Mouse (Mus musculus) neural tube, embryonic 13.5 days (tissue): ENCODE data around the gene Dll3. TPM values are rescaled to one million over a fixed set of nuclear protein-coding genes. Genes with fewer than 3 reads are reported as not detected.
"Not testable (repeated sequence)": the region's sequence is repeated elsewhere in the genome, so short reads cannot be mapped to it uniquely, and the experiment has no call there.

Source experiments
- ATAC-seq: fragments of 200-750 bp; cut with Nextera tagmentation; 2 replicates; pipeline ENCODE4 v1.8.0; 2017; ENCODE audit warnings: low read depth, mild to moderate bottlenecking, moderate TSS enrichment, moderate library complexity
- H3K27ac ChIP-seq: fragments of 300-500 bp; sonication (generic); replicated peaks from 2 replicates; pipeline ENCODE4 v1.5.1; 2015; ENCODE audit warnings: moderate library complexity, mild to moderate bottlenecking, inconsistent platforms
- H3K27me3 ChIP-seq: fragments of 300-500 bp; sonication (generic); 2 replicates; pipeline ENCODE4 v1.6.1; 2015; ENCODE audit warnings: mild to moderate bottlenecking, inconsistent platforms
- H3K36me3 ChIP-seq: fragments of 300-500 bp; sonication (generic); 2 replicates; pipeline ENCODE4 v1.6.1; 2015; ENCODE audit warnings: mild to moderate bottlenecking, inconsistent platforms
- H3K4me1 ChIP-seq: fragments of 300-500 bp; sonication (generic); replicated peaks from 2 replicates; pipeline ENCODE4 v1.6.1; 2015; ENCODE audit warnings: inconsistent platforms
- H3K4me2 ChIP-seq: fragments of 300-500 bp; sonication (generic); 2 replicates; pipeline ENCODE4 v1.6.1; 2015; ENCODE audit warnings: inconsistent platforms, mild to moderate bottlenecking, moderate library complexity
- H3K4me3 ChIP-seq: fragments of 300-500 bp; sonication (generic); 2 replicates; pipeline ENCODE4 v1.5.1; 2015; ENCODE audit warnings: mild to moderate bottlenecking, inconsistent platforms
- H3K9ac ChIP-seq: fragments of 300-500 bp; sonication (generic); 2 replicates; pipeline ENCODE4 v1.6.1; 2015; ENCODE audit warnings: moderate library complexity, mild to moderate bottlenecking, inconsistent platforms
- H3K9me3 ChIP-seq: fragments of 300-500 bp; sonication (generic); 2 replicates; pipeline ENCODE4 v1.6.1; 2016; ENCODE audit warnings: inconsistent platforms
- WGBS: fragments of 180-500 bp; shearing (Covaris S2); methylation state at CpG from one replicate; pipeline ENCODE4 v1.1.7; 2015; 5-methylcytosine and 5-hydroxymethylcytosine counted together
- polyA plus RNA-seq: library from polyadenylated mRNA; unstranded; fragments of >200 nt; fragmentation: Nextera tagmentation; extraction: Ambion mirVana; gene quantifications from 2 replicates; pipeline ENCODE4 v1.2.1, GENCODE M21; 2015

Gene Dll3
- polyA plus RNA-seq, 1 experiment from 2014 or later = 31.1 TPM

- Histone ChIP-seq H3K4me3 (peak overlapping the region; percentile 86), H3K9me3 (no peaks in the 10 kb centered on the region), H3K4me1 (peaks cover 17% of the 10 kb centered on the region), H3K27ac (peak overlapping the region; percentile 96), H3K4me2 (peak overlapping the region; percentile 87), H3K9ac (peak overlapping the region; percentile 99), H3K27me3 (peaks cover 5% of the 10 kb centered on the region), H3K36me3 (peaks cover 26% of the 10 kb centered on the region)
- peak; percentile 79 for ATAC-seq
- under 1% methylated on average over 54 of the region's 62 CpGs for WGBS
Measured at GRCm38 (mm10) chr7:28268042-28268531, 34.0 kb downstream of the Dll3 start.

GRCm38 (mm10) chr7:28267129-28268041, 34.7 kb downstream of the Dll3 start, which contains the start of gene Eid2:
Gene Eid2, plus strand, starts transcription at chr7:28267881.
- Histone ChIP-seq H3K4me1 (peaks cover 17% of the 10 kb centered on the region), H3K27me3 (peaks cover 5% of the 10 kb centered on the region), H3K9me3 (no peaks in the 10 kb centered on the region), H3K9ac (peak within 1 kb of the TSS; percentile 99), H3K4me3 (peak within 1 kb of the TSS; percentile 86), H3K4me2 (peak within 1 kb of the TSS; percentile 87), H3K27ac (peak within 1 kb of the TSS; percentile 96), H3K36me3 (peaks cover 19% of the 10 kb centered on the region)
- peak; percentile 95 for ATAC-seq
- WGBS = 7% methylated on average over 57 of the region's 57 CpGs

- Histone ChIP-seq H3K27ac (no peak overlapping the region), H3K9ac (no peak overlapping the region), H3K9me3 (no peaks in the 10 kb centered on the region), H3K4me1 (peaks cover 17% of the 10 kb centered on the region), H3K4me3 (no peak overlapping the region), H3K36me3 (peaks cover 5% of the 10 kb centered on the region), H3K27me3 (peaks cover 5% of the 10 kb centered on the region), H3K4me2 (no peak overlapping the region)
- ATAC-seq = no peak
- WGBS = 86% methylated on average over 13 of the region's 13 CpGs
Measured at GRCm38 (mm10) chr7:28265391-28265790, 36.6 kb downstream of the Dll3 start.

GRCm38 (mm10) chr7:28263786-28264185, 38.3 kb downstream of the Dll3 start:
- Histone ChIP-seq H3K9me3 (no peaks in the 10 kb centered on the region), H3K27me3 (peaks cover 5% of the 10 kb centered on the region), H3K36me3 (no peaks in the 10 kb centered on the region), H3K27ac (no peak overlapping the region), H3K4me1 (peaks cover 5% of the 10 kb centered on the region), H3K4me2 (no peak overlapping the region), H3K4me3 (no peak overlapping the region), H3K9ac (no peak overlapping the region)
- WGBS = 9% methylated on average over 12 of the region's 15 CpGs
- ATAC-seq = no peak

- Histone ChIP-seq H3K4me3 (no peak overlapping the region), H3K36me3 (no peaks in the 10 kb centered on the region), H3K4me2 (no peak overlapping the region), H3K9ac (no peak overlapping the region), H3K27ac (no peak overlapping the region), H3K27me3 (peaks cover 5% of the 10 kb centered on the region), H3K9me3 (no peaks in the 10 kb centered on the region), H3K4me1 (no peaks in the 10 kb centered on the region)
- 23% methylated on average over 5 of the region's 5 CpGs for whole genome bisulfite sequencing
- no peak for ATAC-seq
Measured at GRCm38 (mm10) chr7:28262861-28263260, 39.2 kb downstream of the Dll3 start.

GRCm38 (mm10) chr7:28255476-28255875, 46.6 kb downstream of the Dll3 start:
- no peak overlapping the region for H3K9ac ChIP-seq
- WGBS = 82% methylated on average over 6 of the region's 6 CpGs

GRCm38 (mm10) chr7:28254591-28254990, 47.4 kb downstream of the Dll3 start:
- 93% methylated on average over 6 of the region's 6 CpGs for WGBS
- no peaks in the 10 kb centered on the region for H3K36me3 ChIP-seq
- H3K4me3 ChIP-seq = no peak overlapping the region
- no peak for ATAC-seq
- H3K4me2 ChIP-seq = no peak overlapping the region
- no peaks in the 10 kb centered on the region for H3K27me3 ChIP-seq
- no peak overlapping the region for H3K27ac ChIP-seq
- no peaks in the 10 kb centered on the region for H3K9me3 ChIP-seq
- H3K4me1 ChIP-seq = no peaks in the 10 kb centered on the region
- H3K9ac ChIP-seq = no peak overlapping the region

More at GRCm38 (mm10) chr7:28255476-28255875, 46.6 kb downstream of the Dll3 start:
- H3K36me3 ChIP-seq = no peaks in the 10 kb centered on the region
- H3K4me3 ChIP-seq = no peak overlapping the region
- H3K27ac ChIP-seq = no peak overlapping the region
- ATAC-seq = no peak
- H3K9me3 ChIP-seq = no peaks in the 10 kb centered on the region
- H3K27me3 ChIP-seq = no peaks in the 10 kb centered on the region
- no peak overlapping the region for H3K4me2 ChIP-seq
- no peaks in the 10 kb centered on the region for H3K4me1 ChIP-seq

- Histone ChIP-seq H3K4me1 (no peaks in the 10 kb centered on the region), H3K27me3 (no peaks in the 10 kb centered on the region), H3K4me3 (no peak overlapping the region), H3K27ac (no peak overlapping the region), H3K36me3 (no peaks in the 10 kb centered on the region), H3K9ac (no peak overlapping the region), H3K4me2 (no peak overlapping the region), H3K9me3 (peaks cover 5% of the 10 kb centered on the region; the same call in 1 of the 2 replicates)
- ATAC-seq = no peak
- WGBS = 92% methylated on average over 17 of the region's 17 CpGs
Measured at GRCm38 (mm10) chr7:28251976-28252375, 50.1 kb downstream of the Dll3 start.

- H3K9me3 ChIP-seq = peaks cover 5% of the 10 kb centered on the region; the same call in 1 of the 2 replicates
- 92% methylated on average over 3 of the region's 3 CpGs for WGBS
- ATAC-seq = no peak
- no peaks in the 10 kb centered on the region for H3K27me3 ChIP-seq
- no peak overlapping the region for H3K4me3 ChIP-seq
- no peaks in the 10 kb centered on the region for H3K4me1 ChIP-seq
- H3K9ac ChIP-seq = no peak overlapping the region
- H3K4me2 ChIP-seq = no peak overlapping the region
- H3K27ac ChIP-seq = no peak overlapping the region
- H3K36me3 ChIP-seq = no peaks in the 10 kb centered on the region
Measured at GRCm38 (mm10) chr7:28248957-28249356, 53.1 kb downstream of the Dll3 start.

- H3K4me2 ChIP-seq, ATAC-seq, H3K27me3 ChIP-seq, H3K9ac ChIP-seq, H3K9me3 ChIP-seq, H3K4me3 ChIP-seq, H3K4me1 ChIP-seq, H3K27ac ChIP-seq, H3K36me3 ChIP-seq: not testable (repeated sequence)
- WGBS = 79% methylated on average over 2 of the region's 2 CpGs
Measured at GRCm38 (mm10) chr7:28243943-28244342, 58.1 kb downstream of the Dll3 start.
